Mouse (Mus musculus) skeletal muscle tissue, adult 2 months (tissue): ENCODE data around the gene Kbtbd6.
"Not testable (repeated sequence)": the region's sequence is repeated elsewhere in the genome, so short reads cannot be mapped to it uniquely, and the experiment has no call there.

Experiments
- DNase-seq: peaks from one replicate; pipeline ENCODE4 v3.0.0-alpha.2; 2012; ENCODE audit warnings: low read depth, low spot score

Kbtbd6 gene

GRCm38 (mm10) chr14:79451681-79452590, at the start of gene Kbtbd6:
Gene Kbtbd6, plus strand, starts transcription at chr14:79451835.
- peak; percentile 61 for DNase-seq

DNA sequence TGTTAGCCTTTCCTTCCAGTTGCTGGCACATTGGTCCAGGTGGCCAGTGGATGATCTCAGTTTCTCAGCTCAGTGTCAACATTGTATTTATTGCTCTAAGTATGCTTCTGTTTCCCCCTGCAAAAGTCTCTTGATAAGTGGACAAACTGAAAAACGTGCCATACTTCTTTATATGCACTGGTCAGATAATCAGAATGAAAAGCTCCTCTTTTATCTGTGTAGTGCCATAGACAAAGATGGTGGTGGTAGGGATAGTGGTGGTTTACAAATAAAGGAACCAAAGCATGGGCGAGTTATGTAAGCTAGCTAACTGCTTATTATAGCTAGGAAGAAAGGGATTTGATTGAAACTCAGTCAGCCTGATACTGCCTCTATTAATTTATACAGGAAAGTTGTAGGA, 44.0 kb upstream of the Kbtbd6 start:
- no peak for DNase-seq

- no peak for DNase-seq
Measured at GRCm38 (mm10) chr14:79409278-79409830, 42.3 kb upstream of the Kbtbd6 start.

DNA sequence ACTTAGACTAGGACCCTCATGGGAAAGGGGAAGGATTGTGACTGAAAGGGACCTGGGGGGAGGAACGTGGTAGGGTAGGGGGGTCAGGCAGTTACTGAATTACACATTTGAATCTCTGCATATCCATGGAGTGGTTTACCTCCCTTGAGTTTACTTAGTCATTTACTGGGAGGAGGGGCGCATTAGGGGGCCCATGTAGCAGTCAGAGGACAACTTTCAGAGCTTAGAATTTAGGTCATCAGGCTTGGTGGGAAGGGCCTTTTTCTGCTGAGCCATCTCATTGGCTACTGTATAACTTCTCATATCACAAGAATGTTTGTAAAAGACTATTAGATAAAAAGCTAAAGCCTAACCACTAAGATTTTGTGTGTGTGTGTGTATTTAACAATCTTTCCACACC, 41.0 kb upstream of the Kbtbd6 start:
- DNase-seq = no peak

GRCm38 (mm10) chr14:79413121-79413520, 38.5 kb upstream of the Kbtbd6 start:
- no peak for DNase-seq

GRCm38 (mm10) chr14:79420083-79420685, 31.5 kb upstream of the Kbtbd6 start:
- DNase-seq = no peak

DNA sequence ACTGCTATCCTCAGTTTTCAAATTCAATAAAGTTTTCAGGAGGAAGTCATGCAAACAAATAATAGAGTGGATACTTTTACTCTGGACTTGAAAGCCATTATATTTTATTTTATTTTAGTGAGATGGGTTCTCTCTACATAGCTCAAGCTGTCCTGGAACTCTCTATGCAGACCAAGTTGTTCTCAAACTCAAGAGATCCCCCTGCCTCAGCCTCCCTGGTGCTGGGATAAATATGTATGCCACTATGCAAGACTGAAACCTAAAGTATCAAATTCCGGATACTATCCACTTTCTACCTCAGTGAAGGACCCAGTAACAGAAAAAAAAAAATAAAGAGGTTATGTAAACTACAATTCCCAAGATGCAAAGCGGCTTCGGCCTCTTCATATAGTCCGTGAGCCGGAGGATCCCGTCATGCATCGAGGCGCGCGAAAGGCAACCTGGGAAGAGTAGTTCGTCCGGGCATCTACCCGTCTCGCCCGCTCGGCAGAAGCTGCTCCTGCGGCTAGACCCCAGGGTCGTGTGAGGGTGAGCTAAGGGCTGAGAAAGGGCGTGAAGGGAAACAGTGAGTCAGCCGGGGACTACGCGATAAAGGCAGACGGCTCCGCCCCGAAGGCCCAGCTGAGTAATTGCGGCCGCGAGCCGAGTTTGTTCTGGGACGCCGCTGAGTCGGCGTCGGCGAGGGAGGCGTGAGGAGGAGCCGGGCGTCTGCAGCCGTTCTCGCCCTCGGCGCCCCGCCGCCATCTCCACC, 25.5 kb upstream of the Kbtbd6 start, which contains the start of gene Kbtbd7:
Kbtbd7 (plus strand) TSS at position 533 of the 751 bp plus-strand sequence.
- DNase-seq = peak; percentile 93

DNA sequence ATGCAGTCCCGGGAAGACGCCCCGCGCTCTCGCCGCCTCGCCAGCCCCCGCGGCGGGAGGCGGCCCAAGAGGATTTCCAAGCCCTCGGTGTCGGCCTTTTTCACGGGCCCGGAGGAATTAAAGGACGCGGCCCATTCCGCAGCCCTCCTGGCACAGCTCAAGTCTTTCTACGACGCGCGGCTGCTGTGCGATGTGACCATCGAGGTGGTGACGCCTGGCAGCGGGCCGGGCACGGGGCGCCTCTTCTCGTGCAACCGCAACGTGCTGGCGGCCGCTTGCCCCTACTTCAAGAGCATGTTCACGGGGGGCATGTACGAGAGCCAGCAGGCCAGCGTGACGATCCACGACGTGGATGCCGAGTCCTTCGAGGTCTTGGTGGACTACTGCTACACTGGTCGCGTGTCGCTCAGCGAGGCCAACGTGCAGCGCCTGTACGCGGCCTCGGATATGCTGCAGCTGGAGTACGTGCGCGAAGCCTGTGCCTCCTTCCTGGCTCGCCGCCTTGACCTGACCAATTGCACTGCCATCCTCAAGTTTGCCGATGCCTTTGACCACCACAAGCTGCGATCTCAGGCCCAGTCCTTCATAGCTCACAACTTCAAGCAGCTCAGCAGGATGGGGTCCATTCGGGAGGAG, 24.8 kb upstream of the Kbtbd6 start:
- not testable (repeated sequence) for DNase-seq

DNA sequence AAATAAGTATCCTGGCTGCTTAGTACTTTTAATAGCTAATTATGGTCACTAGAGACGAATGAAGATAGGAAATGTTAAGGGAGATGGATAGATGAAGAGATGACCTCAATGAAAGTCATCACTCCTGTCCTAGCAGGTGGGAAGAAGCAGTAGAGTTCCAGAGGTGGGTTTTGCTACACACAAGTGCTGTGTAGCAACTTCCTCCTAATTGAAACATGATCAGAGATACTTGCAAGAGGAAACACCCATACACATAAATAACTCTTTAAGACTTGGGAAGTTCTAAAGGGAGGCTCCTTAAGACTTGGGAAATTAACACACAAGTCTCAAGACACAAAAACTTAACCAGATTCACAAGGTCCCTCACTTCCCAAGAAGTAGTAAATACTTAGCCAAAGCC, 17.6 kb upstream of the Kbtbd6 start:
- no peak for DNase-seq

- DNase-seq = no peak
Measured at GRCm38 (mm10) chr14:79440655-79441054, 11.0 kb upstream of the Kbtbd6 start.

GRCm38 (mm10) chr14:79441441-79441840, 10.2 kb upstream of the Kbtbd6 start:
- DNase-seq = no peak

DNA sequence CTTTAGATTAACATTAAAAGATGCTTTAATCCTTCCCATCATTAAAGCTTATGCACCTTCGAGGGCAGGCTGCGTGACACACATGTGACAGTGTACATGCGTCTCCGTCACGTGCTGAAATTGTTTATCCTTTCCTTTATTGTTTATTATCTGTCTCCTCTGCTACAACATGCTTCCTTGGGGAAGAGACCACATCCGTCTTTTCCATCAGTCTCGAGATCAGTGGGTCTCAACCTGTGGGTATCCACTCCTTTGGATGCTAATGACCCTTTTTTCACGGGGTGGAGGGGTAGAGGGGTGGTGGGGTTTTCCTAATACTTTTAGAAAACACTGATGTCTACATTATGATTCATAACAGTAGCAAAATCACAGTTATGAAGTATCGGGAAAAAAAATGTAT, 7.0 kb upstream of the Kbtbd6 start:
- DNase-seq = no peak

DNA sequence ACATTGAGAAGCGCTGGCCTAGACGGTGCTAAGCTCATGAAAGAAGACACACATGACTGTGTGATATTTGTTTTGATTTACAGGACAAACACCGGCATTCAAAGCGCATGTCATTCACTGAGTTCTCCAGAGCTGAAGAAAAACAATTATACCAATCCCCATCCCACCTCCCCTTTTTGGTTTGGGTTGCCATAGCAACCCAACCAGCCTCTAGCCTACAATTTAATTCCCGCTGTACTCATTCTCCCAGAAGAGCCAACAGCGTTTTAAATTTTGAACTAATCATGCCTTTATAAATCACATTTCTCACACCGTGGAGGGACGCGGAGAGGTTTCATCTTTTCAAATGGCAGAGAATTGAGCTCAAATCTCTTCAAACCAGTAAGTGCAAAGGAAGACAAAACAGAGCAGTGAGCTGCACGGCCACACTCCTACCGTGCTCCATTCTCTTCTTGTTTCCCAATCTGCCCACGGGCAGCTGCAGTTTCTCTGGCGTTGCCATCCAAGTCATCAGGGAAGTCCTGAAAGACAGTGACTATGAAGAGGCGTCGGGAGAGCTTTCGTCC, 6.5 kb upstream of the Kbtbd6 start:
- DNase-seq = no peak

DNA sequence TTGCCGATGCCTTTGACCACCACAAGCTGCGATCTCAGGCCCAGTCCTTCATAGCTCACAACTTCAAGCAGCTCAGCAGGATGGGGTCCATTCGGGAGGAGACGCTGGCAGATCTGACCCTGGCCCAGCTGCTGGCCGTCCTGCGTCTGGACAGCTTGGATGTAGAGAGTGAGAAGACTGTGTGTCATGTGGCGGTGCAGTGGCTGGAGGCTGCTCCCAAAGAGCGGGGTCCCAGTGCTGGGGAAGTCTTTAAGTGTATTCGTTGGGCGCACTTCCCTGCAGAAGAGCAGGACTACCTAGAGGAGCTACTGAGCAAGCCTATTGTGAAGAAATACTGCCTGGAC, 928 bp downstream of the Kbtbd6 start:
- DNase-seq = not testable (repeated sequence)

- no peak for DNase-seq
Measured at GRCm38 (mm10) chr14:79460401-79460800, 8.8 kb downstream of the Kbtbd6 start.

- no peak for DNase-seq
Measured at GRCm38 (mm10) chr14:79460988-79461387, 9.4 kb downstream of the Kbtbd6 start.

- DNase-seq = no peak
Measured at GRCm38 (mm10) chr14:79465623-79466022, 14.0 kb downstream of the Kbtbd6 start.

DNA sequence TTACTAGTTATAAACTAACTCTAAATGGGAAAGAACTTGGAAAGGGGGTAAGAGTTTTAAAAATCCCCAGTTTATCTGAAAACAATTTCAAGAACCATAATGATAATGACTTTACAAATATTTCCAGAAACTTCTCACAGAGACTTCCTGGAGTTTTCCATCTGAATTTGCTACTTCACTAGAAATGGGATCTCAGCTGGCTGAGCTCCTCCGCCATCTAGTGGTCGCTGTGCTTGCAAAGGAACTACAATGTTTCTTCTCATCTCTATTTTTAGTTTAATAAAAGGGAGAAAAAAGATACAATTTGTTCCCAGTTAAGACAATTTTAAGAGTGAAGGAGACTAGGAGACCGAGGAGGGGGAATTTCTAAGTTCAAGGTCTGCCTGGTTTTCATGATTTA, 16.0 kb downstream of the Kbtbd6 start:
- no peak for DNase-seq

DNA sequence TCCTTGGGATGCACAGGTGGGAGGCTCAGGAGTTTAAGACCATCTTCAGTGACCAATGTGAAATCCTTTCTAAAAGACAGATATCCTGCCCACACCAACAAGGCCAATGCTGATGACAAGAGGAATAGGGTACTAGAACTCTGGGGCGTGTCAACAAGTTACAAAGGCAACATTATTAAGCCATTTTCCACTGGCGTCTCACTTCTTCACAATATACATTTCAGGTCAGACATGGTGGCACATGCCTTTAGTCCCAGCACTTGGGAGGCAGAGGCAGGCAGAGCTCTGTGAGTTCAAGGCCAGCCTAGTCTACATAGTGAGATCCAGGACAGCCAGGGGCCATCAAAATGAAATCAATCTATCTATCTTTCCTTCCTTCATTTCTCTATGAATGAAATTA, 21.7 kb downstream of the Kbtbd6 start:
- no peak for DNase-seq

GRCm38 (mm10) chr14:79480624-79481338, 29.1 kb downstream of the Kbtbd6 start, which contains the start of gene Elf1:
Gene Elf1, plus strand, starts transcription at chr14:79481194.
- DNase-seq = peak; percentile 91
